Comparison of ENCODE assay signal across 8 mouse cellular contexts in the genomic region with DNA sequence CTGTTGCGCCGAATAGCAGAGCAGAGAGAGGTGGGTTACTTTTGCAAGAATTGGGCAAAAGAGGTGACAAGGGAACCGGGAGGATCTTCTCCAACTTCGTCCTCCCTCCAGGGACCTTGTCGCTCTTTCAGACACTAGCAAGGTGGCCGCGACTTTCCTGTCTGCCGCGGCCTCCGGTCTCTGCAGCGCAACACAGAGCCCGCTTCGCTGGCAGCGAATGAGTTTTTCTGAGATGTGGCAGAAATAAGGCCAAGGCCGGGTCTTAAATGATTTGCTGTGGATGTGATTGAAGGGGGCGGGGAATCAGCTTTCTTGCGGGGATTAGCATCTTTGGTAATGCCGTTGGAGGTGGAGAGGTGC. TPM values are rescaled to one million over a fixed set of nuclear protein-coding genes. Genes with fewer than 3 reads are reported as not detected.
A peak's percentile ranks its signal among the peaks of the same experiment; 100 is the strongest.
DNase-seq lines count a peak whose midpoint lies in the region; ATAC-seq and TF ChIP-seq lines count a peak whose summit lies in the region.

No protein-coding gene starts in this region.

- no peak for ATAC-seq in lung, embryonic 15.5 days (ENCODE audit: borderline replicate concordance, extremely low read depth, low FRiP score, low TSS enrichment)
- ATAC-seq in kidney, embryonic 15.5 days (replicated peaks; ENCODE audit: low FRiP score) = no peak
- ATAC-seq in midbrain, postnatal 0 days (ENCODE audit: low FRiP score) = no peak
- no peak for ATAC-seq in activated CD4-positive, CD25-positive, alpha-beta regulatory T cell, adult 4 months

- no peaks in the 10 kb centered on the region; the same call in 1 of the 2 replicates for H3K36me3 ChIP-seq in lung, embryonic 15.5 days
- H3K36me3 ChIP-seq in kidney, embryonic 15.5 days = peaks cover 8% of the 10 kb centered on the region; the same call in 1 of the 2 replicates
- H3K36me3 ChIP-seq in midbrain, postnatal 0 days (ENCODE audit: insufficient read depth, low read length) = peaks cover 5% of the 10 kb centered on the region; the same call in 1 of the 2 replicates

- H3K9me3 ChIP-seq in lung, embryonic 15.5 days = no peaks in the 10 kb centered on the region
- H3K9me3 ChIP-seq in kidney, embryonic 15.5 days (replicated peaks) = no peaks in the 10 kb centered on the region
- H3K9me3 ChIP-seq in midbrain, postnatal 0 days (ENCODE audit: low read length) = no peaks in the 10 kb centered on the region

- no peaks in the 10 kb centered on the region for H3K27me3 ChIP-seq in lung, embryonic 15.5 days
- no peaks in the 10 kb centered on the region for H3K27me3 ChIP-seq in kidney, embryonic 15.5 days
- H3K27me3 ChIP-seq in midbrain, postnatal 0 days (ENCODE audit: insufficient read depth, low read length) = no peaks in the 10 kb centered on the region

- H3K4me3 ChIP-seq in lung, embryonic 15.5 days = peak overlapping the region; percentile 98
- peak overlapping the region; percentile 73 for H3K4me3 ChIP-seq in embryonic fibroblast, embryonic 13.5 days (ENCODE audit: insufficient read depth, low read length)
- peak overlapping the region; percentile 98 for H3K4me3 ChIP-seq in kidney, embryonic 15.5 days (replicated peaks)
- peak overlapping the region; percentile 90 for H3K4me3 ChIP-seq in midbrain, postnatal 0 days (ENCODE audit: low read depth, low read length)

- peak; percentile 62 for TF ChIP-seq POLR2A in embryonic fibroblast, embryonic 13.5 days (IDR thresholded peaks at IDR 0.05; ENCODE audit: low read depth, low read length)

- TF ChIP-seq CTCF in embryonic fibroblast, embryonic 13.5 days (IDR thresholded peaks at IDR 0.05; ENCODE audit: borderline replicate concordance, insufficient read depth, low read length) = no peak
- TF ChIP-seq CTCF in midbrain, postnatal 0 days (IDR thresholded peaks at IDR 0.05) = no peak

- H3K9ac ChIP-seq in lung, embryonic 15.5 days = peak overlapping the region; percentile 83
- H3K9ac ChIP-seq in kidney, embryonic 15.5 days = peak overlapping the region; percentile 87
- H3K9ac ChIP-seq in midbrain, postnatal 0 days (replicated peaks; ENCODE audit: low read length, poor library complexity, severe bottlenecking) = peak overlapping the region; percentile 66

- H3K4me1 ChIP-seq in lung, embryonic 15.5 days = peaks cover 29% of the 10 kb centered on the region
- H3K4me1 ChIP-seq in embryonic fibroblast, embryonic 13.5 days (ENCODE audit: control insufficient read depth, insufficient read depth, low read length) = peaks cover 3% of the 10 kb centered on the region; the same call in 1 of the 2 replicates
- peaks cover 29% of the 10 kb centered on the region for H3K4me1 ChIP-seq in kidney, embryonic 15.5 days
- peaks cover 4% of the 10 kb centered on the region; the same call in 1 of the 2 replicates for H3K4me1 ChIP-seq in midbrain, postnatal 0 days (ENCODE audit: insufficient read depth, low read length)

- peak overlapping the region; percentile 94 for H3K4me2 ChIP-seq in lung, embryonic 15.5 days
- peak overlapping the region; percentile 99 for H3K4me2 ChIP-seq in kidney, embryonic 15.5 days
- peak overlapping the region; percentile 99 for H3K4me2 ChIP-seq in midbrain, postnatal 0 days (ENCODE audit: low read depth, low read length, poor library complexity, severe bottlenecking)

- peak overlapping the region; percentile 67 for H3K27ac ChIP-seq in lung, embryonic 15.5 days
- no peak overlapping the region for H3K27ac ChIP-seq in embryonic fibroblast, embryonic 13.5 days (ENCODE audit: insufficient read depth, low read length)
- H3K27ac ChIP-seq in kidney, embryonic 15.5 days = 0 out of 2 replicates have a peak overlapping the region, but pooled peaks have one; percentile 75
- H3K27ac ChIP-seq in midbrain, postnatal 0 days (ENCODE audit: low read depth, low read length) = peak overlapping the region; percentile 1; the same call in 1 of the 2 replicates

- no peak for DNase-seq in lung, postnatal 10 days
- DNase-seq in adrenal gland, adult 8-10 months = peak; percentile 44
- DNase-seq in midbrain, postnatal 0 days (ENCODE audit: low spot score) = peak; percentile 42
- no peak for DNase-seq in testis, postnatal 10 days (ENCODE audit: low spot score)

- WGBS in lung, embryonic 15.5 days = 0% methylated on average over 18 of the region's 18 CpGs
- under 1% methylated on average over 18 of the region's 18 CpGs for WGBS in kidney, embryonic 15.5 days
- WGBS in midbrain, postnatal 0 days = under 1% methylated on average over 18 of the region's 18 CpGs

RNA-seq across cellular contexts. Expression of gene Sap30l, which starts 1.1 kb away (rescaled TPM):
- 10.4 and 11.6 TPM in 2 replicates for polyA plus RNA-seq in lung, embryonic 15.5 days (2015; fragmentation: Nextera tagmentation; extraction: Ambion mirVana)
- total RNA-seq in adrenal gland, adult 8-10 months (2022) = 10 to 100 TPM; 51.1 to 63.4 (median 59.3) TPM
- 21.0 and 23.7 TPM in 2 replicates for polyA plus RNA-seq in embryonic fibroblast, embryonic 13.5 days (2011; ENCODE audit: insufficient read length, low read depth, missing spikeins)
- polyA plus RNA-seq in kidney, embryonic 15.5 days (2015; fragmentation: Nextera tagmentation; extraction: Ambion mirVana) = 10.1 and 11.6 TPM in 2 replicates
- total RNA-seq in midbrain, postnatal 0 days (2014; rRNA removed) = 35.1 and 40.1 TPM in 2 replicates
- polyA plus RNA-seq in midbrain, postnatal 0 days (2015; fragmentation: Nextera tagmentation; extraction: Ambion mirVana) = 9.4 and 11.6 TPM in 2 replicates
- polyA plus RNA-seq in activated CD4-positive, CD25-positive, alpha-beta regulatory T cell, adult 4 months (2017; shearing (Covaris generic)) = 1 to 10 TPM; 5.4 to 7.7 TPM

RNA-seq across cellular contexts. Expression of gene Hand1, which starts 30.1 kb away (rescaled TPM):
- 0.36 TPM in 2 replicates for polyA plus RNA-seq in lung, embryonic 15.5 days (2015; fragmentation: Nextera tagmentation; extraction: Ambion mirVana)
- total RNA-seq in adrenal gland, adult 8-10 months (2022) = 10 to 100 TPM; 10.5 to 28.1 (median 17.4) TPM
- polyA plus RNA-seq in embryonic fibroblast, embryonic 13.5 days (2011; ENCODE audit: insufficient read length, low read depth, missing spikeins) = 0.40 and 0.53 TPM in 2 replicates
- polyA plus RNA-seq in kidney, embryonic 15.5 days (2015; fragmentation: Nextera tagmentation; extraction: Ambion mirVana) = 0.99 and 5.4 TPM in 2 replicates
- total RNA-seq in midbrain, postnatal 0 days (2014; rRNA removed) = not detected in 2 replicates
- polyA plus RNA-seq in midbrain, postnatal 0 days (2015; fragmentation: Nextera tagmentation; extraction: Ambion mirVana) = not detected in 2 replicates
- polyA plus RNA-seq in activated CD4-positive, CD25-positive, alpha-beta regulatory T cell, adult 4 months (2017; shearing (Covaris generic)) = not detected

Comparison
In these comparisons a context has a peak if more than half of its experiments do, and no peak if none do; other contexts are left out.
1. DNase-seq: peak in adrenal gland, adult 8-10 months (single experiment) and midbrain, postnatal 0 days (single experiment); none in lung, postnatal 10 days (single experiment) and testis, postnatal 10 days (single experiment).
2. Peak in every context shown above with its lines, with median percentiles within 50 percentile points of each other: H3K4me2 ChIP-seq, H3K4me3 ChIP-seq and H3K9ac ChIP-seq.